In genomic region chr14:51083805-51084204, GRCm38 (mm10) we compare ENCODE assay signal across 9 mouse cellular contexts. TPM values are rescaled to one million over a fixed set of nuclear protein-coding genes. Genes with fewer than 3 reads are reported as not detected.
DNase-seq lines count a peak whose midpoint lies in the region; ATAC-seq and TF ChIP-seq lines count a peak whose summit lies in the region.
"Had no signal": no experiment of that assay in that cellular context is flagged by ENCODE, and none has a peak within 500 bp of the region (broad histone marks: within the 10 kb centered on the region; RNA-seq: fewer than 3 reads in every experiment).

No protein-coding gene starts in this region.

- no peak overlapping the region for H3K27ac ChIP-seq in heart, embryonic 15.5 days
- H3K27ac ChIP-seq in bone marrow macrophage, adult 2 months (ENCODE audit: insufficient read depth, low read depth, low read length) = no peak overlapping the region
- H3K27ac ChIP-seq in hindbrain, postnatal 0 days = no peak overlapping the region
- no peak overlapping the region for H3K27ac ChIP-seq in midbrain, embryonic 16.5 days (ENCODE audit: low read length)

- H3K4me3 ChIP-seq in heart, embryonic 15.5 days = peak overlapping the region; percentile 55
- H3K4me3 ChIP-seq in bone marrow macrophage, adult 2 months (ENCODE audit: insufficient read depth, low read length) = peak overlapping the region; percentile 63
- H3K4me3 ChIP-seq in hindbrain, postnatal 0 days (ENCODE audit: low read length) = peak overlapping the region; percentile 56
- peak overlapping the region; percentile 51 for H3K4me3 ChIP-seq in midbrain, embryonic 16.5 days (ENCODE audit: low read depth, low read length)

- ATAC-seq in heart, embryonic 15.5 days (replicated peaks; ENCODE audit: insufficient number of reproducible peaks, insufficient read depth, low FRiP score, low read depth) = no peak
- ATAC-seq in hindbrain, postnatal 0 days = no peak
- ATAC-seq in midbrain, embryonic 16.5 days = no peak
- ATAC-seq in activated CD4-positive, CD25-positive, alpha-beta regulatory T cell, adult 4 months = no peak

- no peaks in the 10 kb centered on the region for H3K9me3 ChIP-seq in heart, embryonic 15.5 days (replicated peaks)
- H3K9me3 ChIP-seq in hindbrain, postnatal 0 days (ENCODE audit: low read length) = no peaks in the 10 kb centered on the region
- no peaks in the 10 kb centered on the region for H3K9me3 ChIP-seq in midbrain, embryonic 16.5 days (replicated peaks; ENCODE audit: control insufficient read depth, low read length, poor library complexity, severe bottlenecking)

- H3K4me2 ChIP-seq in heart, embryonic 15.5 days = peak overlapping the region; percentile 83
- peak overlapping the region; percentile 78 for H3K4me2 ChIP-seq in hindbrain, postnatal 0 days (ENCODE audit: low read depth, low read length)
- peak overlapping the region; percentile 74 for H3K4me2 ChIP-seq in midbrain, embryonic 16.5 days (ENCODE audit: low read length)

- TF ChIP-seq CTCF in bone marrow macrophage, adult 2 months (IDR thresholded peaks at IDR 0.05; ENCODE audit: low read depth, low read length) = no peak
- TF ChIP-seq CTCF in hindbrain, postnatal 0 days (IDR thresholded peaks at IDR 0.05; ENCODE audit: low read depth) = no peak

- no peak for TF ChIP-seq POLR2A in bone marrow macrophage, adult 2 months (IDR thresholded peaks at IDR 0.05; ENCODE audit: borderline replicate concordance, low read depth, low read length)

- whole genome bisulfite sequencing in heart, embryonic 15.5 days = 19% methylated on average over 7 of the region's 7 CpGs
- WGBS in hindbrain, postnatal 0 days = 10% methylated on average over 7 of the region's 7 CpGs
- 10% methylated on average over 7 of the region's 7 CpGs for WGBS in midbrain, embryonic 16.5 days

- DNase-seq in heart, adult 8-10 months (ENCODE audit: low spot score) = no peak
- DNase-seq in hindbrain, postnatal 0 days (ENCODE audit: low spot score) = no peak
- DNase-seq in left cerebral cortex, postnatal 4 days = no peak
- DNase-seq in cerebellum, adult 9-11 months = no peak

- intact Hi-C loops in left cerebral cortex, postnatal 4 days (cut with DNase I) = no loop called here

- 0 out of 2 replicates have a peak, but pooled peaks cover 4% of the 10 kb centered on the region for H3K27me3 ChIP-seq in heart, embryonic 15.5 days
- H3K27me3 ChIP-seq in hindbrain, postnatal 0 days (ENCODE audit: insufficient read depth, low read length) = no peaks in the 10 kb centered on the region
- peaks cover 6% of the 10 kb centered on the region for H3K27me3 ChIP-seq in midbrain, embryonic 16.5 days (ENCODE audit: control insufficient read depth, insufficient read depth, low read depth, low read length)

- no peaks in the 10 kb centered on the region for H3K36me3 ChIP-seq in heart, embryonic 15.5 days
- no peaks in the 10 kb centered on the region for H3K36me3 ChIP-seq in hindbrain, postnatal 0 days (ENCODE audit: insufficient read depth, low read length)
- H3K36me3 ChIP-seq in midbrain, embryonic 16.5 days (ENCODE audit: control insufficient read depth, insufficient read depth, low read length) = no peaks in the 10 kb centered on the region

- H3K4me1 ChIP-seq in heart, embryonic 15.5 days (replicated peaks) = peaks cover 16% of the 10 kb centered on the region
- H3K4me1 ChIP-seq in bone marrow macrophage, adult 2 months (ENCODE audit: control insufficient read depth, insufficient read depth, low read length) = peaks cover 10% of the 10 kb centered on the region
- H3K4me1 ChIP-seq in hindbrain, postnatal 0 days (ENCODE audit: insufficient read depth, low read length) = no peaks in the 10 kb centered on the region
- 0 out of 2 replicates have a peak, but pooled peaks cover 2% of the 10 kb centered on the region for H3K4me1 ChIP-seq in midbrain, embryonic 16.5 days (ENCODE audit: control insufficient read depth, insufficient read depth, low read length)

- no peak overlapping the region for H3K9ac ChIP-seq in heart, embryonic 15.5 days
- H3K9ac ChIP-seq in hindbrain, postnatal 0 days (replicated peaks; ENCODE audit: low read length) = no peak overlapping the region
- H3K9ac ChIP-seq in midbrain, embryonic 16.5 days (ENCODE audit: low read depth, low read length) = no peak overlapping the region

RNA-seq across cellular contexts. Expression of gene Rnase4, which starts 7.1 kb away (rescaled TPM):
- polyA plus RNA-seq in heart, embryonic 15.5 days (2015; fragmentation: Nextera tagmentation; extraction: Ambion mirVana) = 26.3 and 31.6 TPM in 2 replicates
- 10 to 100 TPM; 38.7 to 52.9 (median 46.5) TPM for total RNA-seq in heart, adult 8-10 months (2022)
- polyA plus RNA-seq in bone marrow macrophage, adult 2 months (2012; ENCODE audit: insufficient read depth, insufficient read length, missing spikeins) = 164 and 169 TPM in 2 replicates
- total RNA-seq in hindbrain, postnatal 0 days (2014; rRNA removed) = 22.9 and 34.1 TPM in 2 replicates
- polyA plus RNA-seq in hindbrain, postnatal 0 days (2015; fragmentation: Nextera tagmentation; extraction: Ambion mirVana) = 17.6 and 19.0 TPM in 2 replicates
- 13.6 and 15.2 TPM in 2 replicates for polyA plus RNA-seq in midbrain, embryonic 16.5 days (2015; fragmentation: Nextera tagmentation; extraction: Ambion mirVana)
- polyA plus RNA-seq in activated CD4-positive, CD25-positive, alpha-beta regulatory T cell, adult 4 months (2017; shearing (Covaris generic)) = 10 to 100 TPM; 11.7 to 15.5 TPM
- total RNA-seq in left cerebral cortex, postnatal 4 days (2021) = 10 to 100 TPM; 10.3 to 11.0 TPM

RNA-seq across cellular contexts. Expression of gene Ang, which starts 7.1 kb away (rescaled TPM):
- 4.1 TPM in 2 replicates for polyA plus RNA-seq in heart, embryonic 15.5 days (2015; fragmentation: Nextera tagmentation; extraction: Ambion mirVana)
- total RNA-seq in heart, adult 8-10 months (2022) = 1 to 10 TPM; 3.6 to 9.2 (median 4.9) TPM
- polyA plus RNA-seq in bone marrow macrophage, adult 2 months (2012; ENCODE audit: insufficient read depth, insufficient read length, missing spikeins) = 31.9 and 39.4 TPM in 2 replicates
- 0.18 and 1.9 TPM in 2 replicates for total RNA-seq in hindbrain, postnatal 0 days (2014; rRNA removed)
- polyA plus RNA-seq in hindbrain, postnatal 0 days (2015; fragmentation: Nextera tagmentation; extraction: Ambion mirVana) = 2.9 and 3.9 TPM in 2 replicates
- polyA plus RNA-seq in midbrain, embryonic 16.5 days (2015; fragmentation: Nextera tagmentation; extraction: Ambion mirVana) = 3.1 and 3.2 TPM in 2 replicates
- polyA plus RNA-seq in activated CD4-positive, CD25-positive, alpha-beta regulatory T cell, adult 4 months (2017; shearing (Covaris generic)) = 1 to 10 TPM; 3.7 to 6.6 TPM
- 1 to 10 TPM; 2.1 TPM for total RNA-seq in left cerebral cortex, postnatal 4 days (2021)
- total RNA-seq: hematopoietic stem cell, adult 5-6 weeks had no signal

RNA-seq across cellular contexts. Expression of gene Olfr750, which starts 9.6 kb away (rescaled TPM):
- not detected in 2 replicates for polyA plus RNA-seq in heart, embryonic 15.5 days (2015; fragmentation: Nextera tagmentation; extraction: Ambion mirVana)
- not detected for total RNA-seq in heart, adult 8-10 months (2022)
- not detected in 2 replicates for polyA plus RNA-seq in bone marrow macrophage, adult 2 months (2012; ENCODE audit: insufficient read depth, insufficient read length, missing spikeins)
- total RNA-seq in hindbrain, postnatal 0 days (2014; rRNA removed) = not detected in 2 replicates
- polyA plus RNA-seq in hindbrain, postnatal 0 days (2015; fragmentation: Nextera tagmentation; extraction: Ambion mirVana) = 0.05 and 0.14 TPM in 2 replicates
- polyA plus RNA-seq in midbrain, embryonic 16.5 days (2015; fragmentation: Nextera tagmentation; extraction: Ambion mirVana) = 0.07 TPM in 1 of 2 replicates, not detected in the other
- not detected for polyA plus RNA-seq in activated CD4-positive, CD25-positive, alpha-beta regulatory T cell, adult 4 months (2017; shearing (Covaris generic))
- not detected for total RNA-seq in left cerebral cortex, postnatal 4 days (2021)
- total RNA-seq: hematopoietic stem cell, adult 5-6 weeks had no signal

RNA-seq across cellular contexts. Expression of gene Rnase12, which starts 26.3 kb away (rescaled TPM):
- not detected in 2 replicates for polyA plus RNA-seq in heart, embryonic 15.5 days (2015; fragmentation: Nextera tagmentation; extraction: Ambion mirVana)
- total RNA-seq in heart, adult 8-10 months (2022) = not detected
- not detected in 2 replicates for polyA plus RNA-seq in bone marrow macrophage, adult 2 months (2012; ENCODE audit: insufficient read depth, insufficient read length, missing spikeins)
- total RNA-seq in hindbrain, postnatal 0 days (2014; rRNA removed) = not detected in 2 replicates
- 0.29 TPM in 1 of 2 replicates, not detected in the other for polyA plus RNA-seq in hindbrain, postnatal 0 days (2015; fragmentation: Nextera tagmentation; extraction: Ambion mirVana)
- polyA plus RNA-seq in midbrain, embryonic 16.5 days (2015; fragmentation: Nextera tagmentation; extraction: Ambion mirVana) = not detected in 2 replicates
- polyA plus RNA-seq in activated CD4-positive, CD25-positive, alpha-beta regulatory T cell, adult 4 months (2017; shearing (Covaris generic)) = not detected
- not detected for total RNA-seq in left cerebral cortex, postnatal 4 days (2021)
- total RNA-seq: hematopoietic stem cell, adult 5-6 weeks had no signal

RNA-seq across cellular contexts. Expression of gene Eddm3b, which starts 30.4 kb away (rescaled TPM):
- not detected in 2 replicates for polyA plus RNA-seq in heart, embryonic 15.5 days (2015; fragmentation: Nextera tagmentation; extraction: Ambion mirVana)
- not detected for total RNA-seq in heart, adult 8-10 months (2022)
- polyA plus RNA-seq in bone marrow macrophage, adult 2 months (2012; ENCODE audit: insufficient read depth, insufficient read length, missing spikeins) = not detected in 2 replicates
- total RNA-seq in hindbrain, postnatal 0 days (2014; rRNA removed) = not detected in 2 replicates
- not detected in 2 replicates for polyA plus RNA-seq in hindbrain, postnatal 0 days (2015; fragmentation: Nextera tagmentation; extraction: Ambion mirVana)
- not detected in 2 replicates for polyA plus RNA-seq in midbrain, embryonic 16.5 days (2015; fragmentation: Nextera tagmentation; extraction: Ambion mirVana)
- polyA plus RNA-seq in activated CD4-positive, CD25-positive, alpha-beta regulatory T cell, adult 4 months (2017; shearing (Covaris generic)) = not detected
- total RNA-seq in left cerebral cortex, postnatal 4 days (2021) = not detected
- total RNA-seq: hematopoietic stem cell, adult 5-6 weeks had no signal
